Mouse (Mus musculus): ENCODE measurements around the gene Yju2.

DNA sequence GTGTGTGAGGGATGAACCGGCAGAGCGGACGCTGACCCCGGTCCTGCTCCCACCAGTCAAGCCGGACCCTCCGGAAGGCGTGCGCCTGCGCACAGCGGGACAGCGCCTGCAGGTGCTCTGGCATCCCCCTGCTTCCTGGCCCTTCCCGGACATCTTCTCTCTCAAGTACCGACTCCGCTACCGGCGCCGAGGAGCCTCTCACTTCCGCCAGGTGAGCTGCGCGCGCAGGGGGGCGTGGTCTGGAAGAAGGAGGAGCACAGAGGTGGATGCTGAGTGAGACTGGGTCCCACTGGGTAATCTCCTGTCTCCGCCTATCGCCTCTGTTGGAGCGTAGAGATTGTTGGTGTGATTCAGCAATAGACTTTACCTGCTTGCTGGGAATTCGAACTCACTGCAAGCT lies 2.8 kb upstream of the Yju2 start:
- TF ChIP-seq POU5F1 (IDR thresholded peaks at IDR 0.05; ENCODE audit: borderline replicate concordance, low read length), result no peak
- TF ChIP-seq CTCF (conservative IDR thresholded peaks at IDR 0.05; ENCODE audit: low read length), result no peak
- no peak for TF ChIP-seq NANOG (IDR thresholded peaks at IDR 0.05; ENCODE audit: borderline replicate concordance, low read length)

All from E14TG2a.4 (cell line).